Mouse (Mus musculus) limb, embryonic 11.5 days (tissue): ENCODE data around the gene Rfxap. TPM values are rescaled to one million over a fixed set of nuclear protein-coding genes. Genes with fewer than 3 reads are reported as not detected.

ENCODE experiments used
- polyA plus RNA-seq: library from polyadenylated mRNA; unstranded; fragments of >200 nt; fragmentation: Nextera tagmentation; extraction: Ambion mirVana; gene quantifications from 2 replicates; pipeline ENCODE4 v1.2.1, GENCODE M21; 2014

Rfxap gene
- polyA plus RNA-seq, 1 experiment from 2014 or later: 49.1 TPM

Other genes starting within 250 kb of the Rfxap start
- 125 and 127 TPM in 2 replicates for gene Supt20, start 115.0 kb downstream of the Rfxap start, polyA plus RNA-seq
- gene Gm21958, start 93.4 kb downstream of the Rfxap start, polyA plus RNA-seq: 1.6 TPM in 2 replicates
- 169 and 179 TPM in 2 replicates for gene Exosc8, start 72.4 kb downstream of the Rfxap start, polyA plus RNA-seq
- gene Alg5, start 72.3 kb downstream of the Rfxap start, polyA plus RNA-seq: 36.0 and 37.5 TPM in 2 replicates
- 0.37 and 0.52 TPM in 2 replicates for gene Smad9, start 52.2 kb downstream of the Rfxap start, polyA plus RNA-seq
- gene Sertm1, start 108.1 kb upstream of the Rfxap start, polyA plus RNA-seq: 0.08 and 0.17 TPM in 2 replicates
- gene Ccna1, start 247.7 kb upstream of the Rfxap start, polyA plus RNA-seq: 2.0 and 2.7 TPM in 2 replicates